Mouse (Mus musculus) E14TG2a.4 (cell line): ENCODE data around the gene Ctla4.

Experiments
- H3K27me3 ChIP-seq: 2 replicates; pipeline ENCODE4 v1.6.1; 2014; ENCODE audit warnings: low read length, control low read depth; ENCODE audit not compliant: insufficient read depth
- H3K36me3 ChIP-seq: 2 replicates; pipeline ENCODE4 v1.6.1; 2014; ENCODE audit warnings: low read length, control low read depth; ENCODE audit not compliant: insufficient read depth
- H3K4me1 ChIP-seq: replicated peaks from 2 replicates; pipeline ENCODE4 v1.6.1; 2014; ENCODE audit warnings: low read depth, low read length, control low read depth
- H3K4me3 ChIP-seq: replicated peaks from 2 replicates; pipeline ENCODE4 v1.5.1; 2014; ENCODE audit warnings: mild to moderate bottlenecking, low read length
- H3K9me3 ChIP-seq: 2 replicates; pipeline ENCODE4 v1.6.1; 2014; ENCODE audit warnings: low read length, control low read depth
- CTCF ChIP-seq: conservative IDR thresholded peaks from 2 replicates; pipeline ENCODE4 v1.5.1; 2014; ENCODE audit warnings: low read length
- NANOG ChIP-seq: IDR thresholded peaks from 2 replicates; pipeline ENCODE4 v1.6.1; 2014; ENCODE audit warnings: borderline replicate concordance, low read length, mixed read lengths
- POU5F1 ChIP-seq: IDR thresholded peaks from 2 replicates; pipeline ENCODE4 v1.6.1; 2014; ENCODE audit warnings: low read length, borderline replicate concordance

The Ctla4 gene

GRCm38 (mm10) chr1:60920493-60921355, 33.9 kb downstream of the Ctla4 start:
- no peak for TF ChIP-seq POU5F1
- peaks cover 2% of the 10 kb centered on the region; the same call in 1 of the 2 replicates for H3K27me3 ChIP-seq
- no peaks in the 10 kb centered on the region for H3K36me3 ChIP-seq
- H3K9me3 ChIP-seq: no peaks in the 10 kb centered on the region
- H3K4me3 ChIP-seq: no peak overlapping the region
- peaks cover 11% of the 10 kb centered on the region for H3K4me1 ChIP-seq

- Histone ChIP-seq H3K4me3 (no peak overlapping the region), H3K9me3 (no peaks in the 10 kb centered on the region), H3K4me1 (no peaks in the 10 kb centered on the region), H3K36me3 (no peaks in the 10 kb centered on the region), H3K27me3 (no peaks in the 10 kb centered on the region)
- TF ChIP-seq CTCF (no peak), POU5F1 (no peak), NANOG (no peak)
These were observed 42.2 kb downstream of the Ctla4 start for GRCm38 (mm10) chr1:60929036-60929435.

GRCm38 (mm10) chr1:60930397-60930796, 43.6 kb downstream of the Ctla4 start:
- TF ChIP-seq CTCF (no peak), POU5F1 (no peak), NANOG (no peak)
- no peaks in the 10 kb centered on the region for H3K9me3 ChIP-seq
- H3K36me3 ChIP-seq: no peaks in the 10 kb centered on the region

GRCm38 (mm10) chr1:60935968-60936581, 49.3 kb downstream of the Ctla4 start:
- H3K4me1 ChIP-seq: no peaks in the 10 kb centered on the region
- no peaks in the 10 kb centered on the region for H3K9me3 ChIP-seq
- TF ChIP-seq CTCF: no peak
- H3K27me3 ChIP-seq: no peaks in the 10 kb centered on the region
- H3K4me3 ChIP-seq: no peak overlapping the region
- H3K36me3 ChIP-seq: no peaks in the 10 kb centered on the region

More at GRCm38 (mm10) chr1:60930397-60930796, 43.6 kb downstream of the Ctla4 start:
- Histone ChIP-seq H3K4me1 (no peaks in the 10 kb centered on the region), H3K27me3 (no peaks in the 10 kb centered on the region), H3K4me3 (no peak overlapping the region)

GRCm38 (mm10) chr1:60936963-60937711, 50.3 kb downstream of the Ctla4 start:
- no peaks in the 10 kb centered on the region for H3K36me3 ChIP-seq
- H3K9me3 ChIP-seq: no peaks in the 10 kb centered on the region
- no peaks in the 10 kb centered on the region for H3K27me3 ChIP-seq
- no peaks in the 10 kb centered on the region for H3K4me1 ChIP-seq
- no peak overlapping the region for H3K4me3 ChIP-seq
- TF ChIP-seq NANOG (no peak), POU5F1 (no peak), CTCF (no peak)

GRCm38 (mm10) chr1:60938256-60938655, 51.5 kb downstream of the Ctla4 start:
- no peaks in the 10 kb centered on the region for H3K36me3 ChIP-seq
- H3K4me1 ChIP-seq: no peaks in the 10 kb centered on the region
- TF ChIP-seq NANOG (no peak), CTCF (no peak), POU5F1 (no peak)
- no peak overlapping the region for H3K4me3 ChIP-seq
- no peaks in the 10 kb centered on the region for H3K9me3 ChIP-seq
- H3K27me3 ChIP-seq: no peaks in the 10 kb centered on the region

GRCm38 (mm10) chr1:60938974-60939373, 52.2 kb downstream of the Ctla4 start:
- H3K36me3 ChIP-seq: no peaks in the 10 kb centered on the region
- no peaks in the 10 kb centered on the region for H3K27me3 ChIP-seq
- no peaks in the 10 kb centered on the region for H3K9me3 ChIP-seq
- H3K4me3 ChIP-seq: no peak overlapping the region
- H3K4me1 ChIP-seq: no peaks in the 10 kb centered on the region
- TF ChIP-seq CTCF (no peak), NANOG (no peak), POU5F1 (no peak)

- H3K27me3 ChIP-seq: no peaks in the 10 kb centered on the region
These were observed 53.2 kb downstream of the Ctla4 start for GRCm38 (mm10) chr1:60940023-60940422.

More at GRCm38 (mm10) chr1:60940023-60940422, 53.2 kb downstream of the Ctla4 start:
- Histone ChIP-seq H3K36me3 (no peaks in the 10 kb centered on the region), H3K4me3 (no peak overlapping the region), H3K9me3 (no peaks in the 10 kb centered on the region), H3K4me1 (no peaks in the 10 kb centered on the region)
- TF ChIP-seq POU5F1 (no peak), CTCF (no peak), NANOG (no peak)
